Mouse (Mus musculus): ENCODE measurements around the gene Zbtb32. TPM values are rescaled to one million over a fixed set of nuclear protein-coding genes. Genes with fewer than 3 reads are reported as not detected.

The Zbtb32 gene
- polyA plus RNA-seq, 1 experiment from 2014 or later: 0.20 TPM

DNA sequence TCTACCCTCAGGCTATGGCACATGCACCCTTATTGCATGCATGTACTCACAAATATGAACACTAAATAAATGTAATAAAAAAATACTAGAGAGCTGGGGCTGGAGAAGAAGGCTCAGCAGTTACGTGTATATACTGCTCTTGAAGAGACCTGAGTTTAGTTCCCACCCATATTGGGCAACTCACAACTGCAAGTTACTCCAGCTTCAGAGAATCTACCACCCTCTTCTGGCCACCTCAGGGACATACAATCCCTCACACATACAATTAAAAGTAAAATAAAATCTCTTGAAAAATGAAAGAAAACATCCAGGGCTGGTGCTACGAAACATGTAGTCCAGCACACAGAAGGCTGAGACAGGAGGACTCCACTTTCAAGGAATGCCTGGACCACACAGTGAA is 15.7 kb upstream of the Zbtb32 start:
- Histone ChIP-seq H3K4me3 (no peak overlapping the region), H3K36me3 (replicated peaks) (peaks cover 46% of the 10 kb centered on the region), H3K27ac (no peak overlapping the region), H3K4me1 (peaks cover 6% of the 10 kb centered on the region; the same call in 1 of the 2 replicates), H3K9me3 (no peaks in the 10 kb centered on the region), H3K27me3 (ENCODE audit: poor library complexity, severe bottlenecking) (no peaks in the 10 kb centered on the region)
- 86% methylated on average over 2 of the region's 2 CpGs for WGBS
- no peak for DNase-seq (ENCODE audit: extremely low spot score, low spot score)

DNA sequence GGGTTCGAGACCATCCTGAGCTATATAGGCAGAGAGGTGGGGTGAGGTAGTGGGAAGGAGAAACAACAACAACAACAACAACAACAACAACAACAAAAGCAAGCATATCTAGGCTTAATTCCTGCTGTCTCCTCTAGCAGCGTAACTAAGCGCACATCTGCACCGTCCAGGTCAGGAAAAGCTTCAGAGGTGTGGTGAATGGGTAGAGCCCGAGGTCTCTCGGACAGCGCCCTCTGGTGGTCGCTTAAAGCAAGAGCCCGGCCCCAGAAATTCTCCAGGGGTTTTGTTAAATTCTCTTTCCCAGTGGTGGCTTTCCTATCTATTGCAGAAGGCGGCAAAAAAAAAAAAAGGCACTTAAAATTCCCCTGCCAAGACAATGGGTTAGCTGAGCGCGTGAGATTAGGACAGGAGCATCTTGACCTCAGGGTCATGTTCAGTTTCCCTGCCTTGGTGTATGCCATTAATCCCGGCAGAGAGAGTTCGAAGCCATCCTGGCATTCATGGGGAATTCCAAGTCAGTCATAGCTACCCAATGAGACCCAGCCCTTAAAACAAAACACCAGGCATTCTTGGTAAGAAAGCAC is 14.9 kb upstream of the Zbtb32 start:
- H3K36me3 ChIP-seq (replicated peaks): peaks cover 38% of the 10 kb centered on the region
- H3K4me3 ChIP-seq: no peak overlapping the region; the same call in 1 of the 2 replicates
- peak; percentile 65 for DNase-seq (ENCODE audit: extremely low spot score, low spot score)
- H3K27me3 ChIP-seq (ENCODE audit: poor library complexity, severe bottlenecking): no peaks in the 10 kb centered on the region
- 22% methylated on average over 14 of the region's 14 CpGs for WGBS
- H3K4me1 ChIP-seq: peaks cover 8% of the 10 kb centered on the region; the same call in 1 of the 2 replicates
- H3K9me3 ChIP-seq: no peaks in the 10 kb centered on the region
- H3K27ac ChIP-seq: no peak overlapping the region

DNA sequence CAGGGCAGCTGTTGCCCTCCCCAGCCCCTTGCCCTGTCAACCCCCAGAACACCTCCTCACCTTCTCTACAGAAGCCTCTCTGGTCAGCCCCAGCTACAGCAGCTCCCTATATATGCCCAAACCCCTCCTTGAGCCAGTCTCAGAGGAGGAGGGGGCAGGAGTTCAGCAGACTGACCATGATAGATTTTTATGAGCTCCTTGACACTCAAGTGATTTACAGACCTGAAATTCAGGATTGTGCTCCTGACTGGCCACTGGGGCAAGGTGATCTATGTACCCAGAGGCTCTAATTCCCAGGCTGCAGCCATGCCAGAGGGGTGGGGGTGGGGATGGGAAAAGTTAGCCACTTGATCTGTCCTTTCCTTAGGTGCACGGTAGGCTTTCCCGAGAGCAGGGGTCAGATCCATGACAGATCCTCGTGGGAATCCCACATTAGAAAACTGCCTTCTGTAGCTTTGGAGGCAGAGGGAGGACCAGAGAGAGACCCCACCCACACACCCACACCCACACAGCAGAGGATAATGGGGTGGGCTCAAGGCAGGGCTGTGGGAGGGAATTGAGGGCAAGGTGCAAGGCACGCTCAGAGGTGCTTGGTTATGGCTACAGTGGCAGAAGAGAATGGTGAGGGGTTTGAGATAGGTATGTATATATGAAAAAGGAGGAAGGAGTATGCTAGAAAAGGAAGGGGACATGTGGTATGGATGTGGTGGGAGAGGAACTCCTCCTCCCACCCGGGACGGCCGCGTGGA is 14.1 kb upstream of the Zbtb32 start, which contains the start of gene Upk1a:
Gene Upk1a (minus strand): TSS at position 194 of the 749 bp plus-strand sequence.
- no peak within 1 kb of the TSS; the same call in 1 of the 2 replicates for H3K4me3 ChIP-seq
- no peaks in the 10 kb centered on the region for H3K27me3 ChIP-seq (ENCODE audit: poor library complexity, severe bottlenecking)
- 83% methylated on average over 8 of the region's 8 CpGs for WGBS
- no peaks in the 10 kb centered on the region for H3K9me3 ChIP-seq
- no peak for DNase-seq (ENCODE audit: extremely low spot score, low spot score)
- no peak within 1 kb of the TSS for H3K27ac ChIP-seq
- peaks cover 30% of the 10 kb centered on the region for H3K36me3 ChIP-seq (replicated peaks)
- H3K4me1 ChIP-seq: peaks cover 16% of the 10 kb centered on the region

DNA sequence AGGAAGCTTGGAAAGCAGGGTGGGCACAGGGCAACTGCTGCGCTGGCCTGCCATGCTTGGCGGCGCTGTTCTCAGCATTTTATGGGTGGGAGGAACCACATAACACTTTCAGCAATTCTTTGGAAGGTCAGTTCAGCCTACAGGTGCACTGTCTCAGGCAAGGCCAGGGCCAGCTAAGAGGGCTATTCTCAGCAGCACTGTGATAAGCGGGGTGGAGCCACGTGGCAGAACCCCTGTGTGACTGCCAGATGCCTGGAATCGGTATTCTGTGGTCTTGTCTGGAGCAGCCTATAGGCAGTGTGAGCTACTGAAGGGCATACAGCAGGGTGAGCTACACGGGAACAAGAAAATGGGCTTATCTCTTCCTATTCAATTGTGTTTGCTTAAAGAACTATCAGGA is 11.3 kb upstream of the Zbtb32 start:
- Histone ChIP-seq H3K36me3 (replicated peaks) (peaks cover 2% of the 10 kb centered on the region), H3K4me1 (peaks cover 13% of the 10 kb centered on the region), H3K4me3 (no peak overlapping the region), H3K9me3 (no peaks in the 10 kb centered on the region), H3K27ac (no peak overlapping the region), H3K27me3 (ENCODE audit: poor library complexity, severe bottlenecking) (no peaks in the 10 kb centered on the region)
- 68% methylated on average over 7 of the region's 7 CpGs for WGBS
- no peak for DNase-seq (ENCODE audit: extremely low spot score, low spot score)

DNA sequence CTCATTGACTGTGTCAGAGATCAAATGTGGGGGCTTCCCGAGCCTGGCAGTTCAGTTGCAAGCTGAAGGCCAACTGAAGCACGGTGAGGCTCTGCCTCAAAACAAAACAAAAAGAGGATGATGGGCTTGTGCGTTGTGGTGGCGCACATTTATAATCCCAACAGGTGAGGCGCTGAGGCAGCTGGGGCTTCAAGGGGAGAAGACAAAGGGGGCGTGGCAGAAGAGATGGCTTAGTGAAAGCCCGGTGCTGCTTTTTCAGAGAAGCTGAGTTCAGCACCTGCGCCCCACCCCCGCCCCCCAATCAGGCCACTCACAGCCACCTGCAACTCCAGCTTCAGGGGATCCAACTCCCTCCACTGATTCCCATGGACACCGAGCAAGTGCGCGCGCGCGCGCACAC is 9.8 kb upstream of the Zbtb32 start:
- Histone ChIP-seq H3K36me3 (replicated peaks) (no peaks in the 10 kb centered on the region), H3K4me1 (peaks cover 12% of the 10 kb centered on the region), H3K9me3 (no peaks in the 10 kb centered on the region), H3K27me3 (ENCODE audit: poor library complexity, severe bottlenecking) (no peaks in the 10 kb centered on the region), H3K27ac (no peak overlapping the region), H3K4me3 (no peak overlapping the region)
- whole genome bisulfite sequencing: 50% methylated on average over 16 of the region's 16 CpGs
- no peak for DNase-seq (ENCODE audit: extremely low spot score, low spot score)

- H3K4me1 ChIP-seq: peaks cover 10% of the 10 kb centered on the region
- H3K27me3 ChIP-seq (ENCODE audit: poor library complexity, severe bottlenecking): no peaks in the 10 kb centered on the region
- no peak overlapping the region for H3K27ac ChIP-seq
- no peaks in the 10 kb centered on the region for H3K36me3 ChIP-seq (replicated peaks)
- 30% methylated on average over 8 of the region's 8 CpGs for WGBS
- H3K9me3 ChIP-seq: no peaks in the 10 kb centered on the region
- peak; percentile 55 for DNase-seq (ENCODE audit: extremely low spot score, low spot score)
- no peak overlapping the region for H3K4me3 ChIP-seq
Observed at GRCm38 (mm10) chr7:30607706-30608309, 9.1 kb upstream of the Zbtb32 start.

- WGBS: 88% methylated on average over 8 of the region's 8 CpGs
- DNase-seq (ENCODE audit: extremely low spot score, low spot score): no peak
- Histone ChIP-seq H3K4me1 (peaks cover 18% of the 10 kb centered on the region), H3K9me3 (no peaks in the 10 kb centered on the region), H3K27ac (no peak overlapping the region), H3K27me3 (ENCODE audit: poor library complexity, severe bottlenecking) (no peaks in the 10 kb centered on the region), H3K4me3 (no peak overlapping the region), H3K36me3 (replicated peaks) (no peaks in the 10 kb centered on the region)
Observed at GRCm38 (mm10) chr7:30604944-30605343, 6.2 kb upstream of the Zbtb32 start.

DNA sequence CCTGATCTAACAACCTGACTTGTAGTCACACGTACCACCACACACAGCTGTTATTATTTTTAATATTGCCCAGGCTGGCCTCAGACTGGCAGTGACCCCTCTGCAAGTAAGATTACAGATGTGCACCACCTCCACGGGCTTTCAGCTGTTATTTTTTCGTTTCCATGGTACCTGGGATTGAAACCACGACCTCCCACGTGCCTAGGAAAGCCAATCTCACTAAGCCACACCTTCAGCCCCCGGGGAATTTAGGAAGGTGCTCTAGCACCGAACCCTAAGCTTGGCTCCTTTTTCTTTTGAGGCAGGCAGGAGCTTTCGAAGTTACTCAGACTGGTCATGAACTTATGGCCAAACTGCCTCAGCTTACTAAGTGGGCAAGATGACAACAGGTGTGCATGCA is 5.7 kb upstream of the Zbtb32 start:
- Histone ChIP-seq H3K27ac (no peak overlapping the region), H3K9me3 (no peaks in the 10 kb centered on the region), H3K27me3 (ENCODE audit: poor library complexity, severe bottlenecking) (no peaks in the 10 kb centered on the region), H3K36me3 (replicated peaks) (no peaks in the 10 kb centered on the region), H3K4me1 (peaks cover 23% of the 10 kb centered on the region), H3K4me3 (no peak overlapping the region)
- DNase-seq (ENCODE audit: extremely low spot score, low spot score): no peak
- 62% methylated on average over 8 of the region's 8 CpGs for WGBS

GRCm38 (mm10) chr7:30602583-30602982 is 3.9 kb upstream of the Zbtb32 start:
- Histone ChIP-seq H3K9me3 (no peaks in the 10 kb centered on the region), H3K4me3 (no peak overlapping the region), H3K4me1 (peaks cover 14% of the 10 kb centered on the region), H3K27me3 (ENCODE audit: poor library complexity, severe bottlenecking) (no peaks in the 10 kb centered on the region), H3K27ac (no peak overlapping the region), H3K36me3 (replicated peaks) (no peaks in the 10 kb centered on the region)
- no peak for DNase-seq (ENCODE audit: extremely low spot score, low spot score)
- WGBS: 51% methylated on average over 3 of the region's 3 CpGs

DNA sequence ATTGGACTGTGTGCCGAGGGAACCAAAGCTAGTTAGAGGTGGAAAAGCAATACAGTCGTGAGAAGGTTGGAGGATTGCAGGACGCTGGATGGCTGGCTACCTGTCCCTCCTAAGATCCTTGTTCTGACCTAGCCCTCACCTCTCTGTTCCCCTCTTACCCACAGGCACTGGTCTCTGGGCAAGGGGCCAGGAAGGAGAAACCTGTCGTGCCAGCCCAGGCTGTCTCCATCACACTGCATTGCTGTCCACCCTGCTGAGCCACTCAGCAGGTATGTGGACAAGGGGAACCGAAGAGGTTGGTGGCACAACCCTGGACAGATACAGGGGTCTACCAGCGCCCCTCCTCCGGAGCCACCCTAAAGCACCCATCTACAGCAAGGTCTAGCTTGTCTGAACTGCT is 1.9 kb upstream of the Zbtb32 start:
- H3K4me1 ChIP-seq: peaks cover 14% of the 10 kb centered on the region
- no peaks in the 10 kb centered on the region for H3K36me3 ChIP-seq (replicated peaks)
- 74% methylated on average over 7 of the region's 7 CpGs for WGBS
- H3K27me3 ChIP-seq (ENCODE audit: poor library complexity, severe bottlenecking): no peaks in the 10 kb centered on the region
- H3K27ac ChIP-seq: no peak overlapping the region
- no peak overlapping the region; the same call in 1 of the 2 replicates for H3K4me3 ChIP-seq
- no peak for DNase-seq (ENCODE audit: extremely low spot score, low spot score)
- no peaks in the 10 kb centered on the region for H3K9me3 ChIP-seq

GRCm38 (mm10) chr7:30599933-30600353 is 1.2 kb upstream of the Zbtb32 start:
- Histone ChIP-seq H3K36me3 (replicated peaks) (no peaks in the 10 kb centered on the region), H3K27me3 (ENCODE audit: poor library complexity, severe bottlenecking) (no peaks in the 10 kb centered on the region), H3K4me3 (peak overlapping the region; percentile 25), H3K4me1 (peaks cover 14% of the 10 kb centered on the region), H3K9me3 (no peaks in the 10 kb centered on the region), H3K27ac (0 out of 2 replicates have a peak overlapping the region, but pooled peaks have one; percentile 40)
- WGBS: 2% methylated on average over 16 of the region's 16 CpGs
- DNase-seq (ENCODE audit: extremely low spot score, low spot score): peak; percentile 84

GRCm38 (mm10) chr7:30596811-30597210 is 1.9 kb downstream of the Zbtb32 start:
- DNase-seq (ENCODE audit: extremely low spot score, low spot score): no peak
- H3K9me3 ChIP-seq: no peaks in the 10 kb centered on the region
- H3K27ac ChIP-seq: no peak overlapping the region
- H3K4me1 ChIP-seq: peaks cover 20% of the 10 kb centered on the region
- no peaks in the 10 kb centered on the region for H3K27me3 ChIP-seq (ENCODE audit: poor library complexity, severe bottlenecking)
- no peak overlapping the region for H3K4me3 ChIP-seq
- no peaks in the 10 kb centered on the region for H3K36me3 ChIP-seq (replicated peaks)
- WGBS: 83% methylated on average over 5 of the region's 5 CpGs

- H3K27me3 ChIP-seq (ENCODE audit: poor library complexity, severe bottlenecking): no peaks in the 10 kb centered on the region
- H3K9me3 ChIP-seq: no peaks in the 10 kb centered on the region
- no peak overlapping the region for H3K27ac ChIP-seq
- no peak overlapping the region for H3K4me3 ChIP-seq
- 87% methylated on average over 5 of the region's 5 CpGs for WGBS
- no peaks in the 10 kb centered on the region for H3K36me3 ChIP-seq (replicated peaks)
- H3K4me1 ChIP-seq: peaks cover 25% of the 10 kb centered on the region
- no peak for DNase-seq (ENCODE audit: extremely low spot score, low spot score)
Observed at GRCm38 (mm10) chr7:30596093-30596492, 2.6 kb downstream of the Zbtb32 start.
